Mouse (Mus musculus): ENCODE results near the gene Lefty1.
"Not testable (repeated sequence)": the region's sequence is repeated elsewhere in the genome, so short reads cannot be mapped to it uniquely, and the experiment has no call there.

The Lefty1 gene

GRCm38 (mm10) chr1:180934467-180935419 lies at the start of gene Lefty1:
Gene Lefty1 (plus strand): TSS chr1:180935022.
- DNase-seq = no peak

DNA sequence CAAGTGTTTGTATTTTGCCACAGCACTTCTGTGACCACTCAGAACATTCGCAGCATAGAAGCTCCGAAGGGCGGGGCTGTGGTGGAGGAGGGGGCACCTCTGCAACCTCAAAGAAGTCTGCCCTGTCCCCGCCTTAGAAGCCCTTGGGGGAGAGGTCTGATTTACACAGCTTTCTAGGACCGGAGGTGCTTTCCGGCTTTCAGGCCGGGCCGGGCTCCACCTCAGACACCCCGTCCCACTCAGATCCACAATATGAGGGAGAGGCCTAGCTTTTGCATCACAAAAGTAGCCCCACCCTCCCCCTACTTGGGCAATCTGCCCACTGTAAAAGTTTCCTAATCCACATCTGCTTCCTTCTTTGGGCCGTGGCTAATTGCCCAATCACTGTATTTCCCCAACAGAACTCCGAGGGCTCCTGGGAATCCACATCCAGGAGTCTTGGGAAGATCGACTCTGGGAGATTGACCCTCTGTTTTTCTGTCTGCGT lies 46.2 kb upstream of the Lefty1 start:
- DNase-seq = peak; percentile 97

GRCm38 (mm10) chr1:180889172-180889571 lies 45.6 kb upstream of the Lefty1 start:
- no peak for DNase-seq

- DNase-seq = peak; percentile 52
Measured at GRCm38 (mm10) chr1:180889841-180890240, 45.0 kb upstream of the Lefty1 start.

DNA sequence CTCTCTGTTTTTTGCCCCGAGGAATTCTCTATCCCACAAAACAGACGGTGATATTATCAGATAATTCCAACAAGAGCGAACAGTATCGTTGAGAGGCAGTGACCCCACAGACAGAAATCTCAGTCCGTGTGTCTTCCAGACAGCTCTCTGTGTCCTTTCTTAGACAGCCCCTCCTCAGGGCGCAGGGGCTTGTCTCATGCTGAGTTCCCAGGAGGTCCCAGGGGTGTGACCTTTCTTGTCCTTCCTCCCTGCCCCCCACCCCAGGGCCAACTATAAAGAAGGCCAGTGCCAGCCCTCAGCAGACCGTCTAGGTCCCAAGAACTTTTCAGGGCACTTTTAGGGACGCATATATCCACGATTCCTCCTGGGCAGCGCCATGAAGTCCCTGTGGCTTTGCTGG lies 42.0 kb upstream of the Lefty1 start, which contains the start of gene Lefty2:
Lefty2 (plus strand) TSS at position 301 of the 400 bp plus-strand sequence.
- no peak for DNase-seq

- not testable (repeated sequence) for DNase-seq
Measured at GRCm38 (mm10) chr1:180894088-180894987, 40.5 kb upstream of the Lefty1 start.

DNA sequence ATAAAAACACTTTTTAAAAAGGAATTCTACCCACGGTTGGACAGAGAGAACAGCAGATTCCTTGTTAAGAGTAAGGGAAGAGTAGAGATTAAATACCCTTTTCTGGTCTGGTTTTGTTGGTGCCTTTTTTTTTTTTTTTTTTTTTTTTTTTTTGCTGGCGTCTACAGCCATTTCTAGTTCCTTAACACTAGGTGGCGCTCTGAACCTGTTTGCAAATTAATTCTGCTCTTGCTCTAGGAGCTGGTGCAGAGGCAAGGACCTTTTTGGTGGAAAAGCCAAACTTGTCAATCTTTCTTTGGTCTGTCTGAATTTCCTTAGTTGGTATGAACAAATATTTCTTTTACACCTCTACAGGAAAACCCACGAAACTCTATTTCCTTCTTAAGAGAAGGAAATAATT lies 33.7 kb upstream of the Lefty1 start:
- peak; percentile 62 for DNase-seq

DNA sequence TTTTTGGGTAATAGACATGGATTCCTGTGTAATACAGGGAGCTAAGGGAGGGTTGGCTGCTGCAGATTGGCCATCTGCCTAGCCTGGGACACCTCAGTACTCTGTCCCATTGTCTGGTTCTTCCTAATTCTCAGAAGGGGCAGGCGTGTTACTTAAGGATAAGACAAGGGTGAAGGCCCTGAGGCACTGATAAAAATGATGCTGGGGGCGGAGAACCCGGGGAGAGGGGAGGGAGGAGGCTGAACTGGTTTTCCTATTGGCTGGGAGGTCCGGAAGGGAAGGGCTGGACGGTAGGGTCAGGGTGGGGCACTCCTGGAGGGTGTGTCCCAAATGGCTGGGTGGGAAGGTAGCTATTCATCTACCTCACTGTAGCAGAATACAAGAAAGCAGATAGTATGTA lies 31.9 kb upstream of the Lefty1 start:
- no peak for DNase-seq

DNA sequence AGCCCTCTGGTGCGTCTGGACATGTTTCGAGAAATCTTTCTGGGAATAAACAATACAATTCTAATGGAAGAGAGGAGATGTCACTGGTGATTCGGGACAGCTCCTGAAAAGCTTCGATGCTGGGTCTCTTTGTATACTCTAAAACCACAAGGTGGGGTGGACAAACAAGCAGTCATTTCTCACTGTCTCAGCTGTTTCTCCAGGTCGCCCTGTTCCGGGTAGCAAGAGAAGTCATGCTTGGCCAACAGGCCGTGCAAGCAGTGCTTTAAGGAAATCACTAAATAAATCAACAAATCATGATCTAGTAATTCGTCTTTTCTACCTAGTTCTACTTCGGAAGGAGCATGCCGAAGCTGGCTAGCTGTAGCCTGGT lies 31.2 kb upstream of the Lefty1 start:
- DNase-seq = no peak

- peak; percentile 96 for DNase-seq
Measured at GRCm38 (mm10) chr1:180904039-180904814, 30.6 kb upstream of the Lefty1 start, which contains the start of gene Pycr2. Gene Pycr2 (plus strand): TSS chr1:180904293.

DNA sequence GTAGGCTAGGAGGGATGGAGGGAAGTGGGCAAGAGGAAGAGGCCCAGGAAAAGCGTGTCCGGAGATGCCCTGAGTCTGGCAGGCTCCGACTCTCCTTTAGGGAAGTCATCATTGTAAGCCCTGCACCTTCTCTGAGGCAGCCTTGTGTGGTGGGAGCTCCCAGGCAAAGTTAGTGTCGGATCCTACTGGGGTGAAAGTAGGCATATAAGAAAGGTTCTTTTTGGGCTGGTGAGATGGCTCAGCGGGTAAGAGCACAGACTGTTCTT lies 30.1 kb upstream of the Lefty1 start:
- peak; percentile 7 for DNase-seq

GRCm38 (mm10) chr1:180905307-180905706 lies 29.5 kb upstream of the Lefty1 start:
- no peak for DNase-seq

DNA sequence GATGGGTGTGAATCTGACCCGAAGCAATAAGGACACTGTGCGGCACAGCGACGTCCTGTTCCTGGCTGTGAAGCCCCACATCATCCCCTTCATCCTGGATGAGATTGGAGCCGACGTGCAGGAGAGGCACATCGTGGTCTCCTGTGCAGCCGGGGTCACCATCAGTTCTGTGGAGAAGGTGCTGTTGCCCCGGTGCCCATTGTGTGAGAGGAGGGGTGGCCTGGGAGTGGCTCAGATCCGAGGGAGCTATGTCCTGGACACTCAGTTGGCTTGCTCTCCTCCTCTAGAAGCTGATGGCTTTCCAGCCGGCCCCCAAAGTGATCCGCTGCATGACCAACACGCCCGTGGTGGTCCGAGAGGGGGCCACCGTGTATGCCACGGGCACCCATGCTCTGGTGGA lies 28.9 kb upstream of the Lefty1 start:
- no peak for DNase-seq

DNA sequence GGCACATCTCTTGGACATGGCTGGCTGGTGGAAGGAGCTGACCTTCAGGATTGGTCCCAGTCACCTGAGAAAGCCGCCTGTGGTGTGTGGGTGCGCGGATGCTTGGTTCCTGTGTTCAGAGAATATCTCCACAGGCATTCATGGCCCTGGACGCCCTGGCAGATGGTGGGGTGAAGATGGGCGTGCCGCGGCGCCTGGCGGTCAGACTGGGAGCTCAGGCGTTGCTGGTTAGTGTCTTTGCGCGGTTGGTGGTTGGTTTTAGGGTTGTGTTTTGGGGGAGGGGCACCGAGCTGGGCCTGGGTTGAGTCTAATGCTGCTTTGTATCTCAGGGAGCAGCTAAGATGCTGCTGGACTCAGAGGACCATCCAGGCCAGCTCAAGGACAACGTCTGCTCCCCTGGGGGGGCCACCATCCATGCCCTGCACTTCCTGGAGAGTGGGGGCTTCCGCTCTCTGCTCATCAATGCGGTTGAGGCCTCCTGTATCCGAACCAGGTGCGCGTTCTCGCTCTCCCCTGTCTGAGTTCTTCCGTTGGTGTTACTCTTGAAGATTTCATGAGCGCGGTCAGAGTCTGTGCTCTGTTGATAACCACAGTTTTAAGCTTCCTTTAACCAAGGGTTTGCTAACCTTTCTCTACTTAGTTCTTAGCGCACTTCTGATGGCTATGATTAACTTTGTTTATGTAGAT lies 28.2 kb upstream of the Lefty1 start:
- no peak for DNase-seq

DNA sequence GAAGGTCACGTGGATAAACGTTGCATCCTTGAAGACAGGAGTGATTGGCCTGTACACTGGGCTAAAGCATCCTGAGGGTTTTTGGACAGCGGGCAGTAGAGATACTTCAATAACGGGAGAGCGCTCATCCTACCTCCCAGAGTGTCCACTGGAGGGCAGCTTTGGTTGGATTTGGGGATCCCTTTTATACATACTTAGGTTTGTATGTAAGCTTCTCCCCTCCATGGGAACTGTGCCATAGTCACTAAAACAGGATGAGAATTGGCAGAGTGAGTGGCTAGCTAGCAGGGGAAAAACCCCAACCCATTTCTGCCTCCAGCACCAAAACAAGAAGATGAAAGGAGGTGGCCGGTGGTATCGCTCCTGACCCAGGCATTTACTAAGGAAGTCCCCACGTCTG lies 23.7 kb upstream of the Lefty1 start:
- DNase-seq = peak; percentile 15

DNA sequence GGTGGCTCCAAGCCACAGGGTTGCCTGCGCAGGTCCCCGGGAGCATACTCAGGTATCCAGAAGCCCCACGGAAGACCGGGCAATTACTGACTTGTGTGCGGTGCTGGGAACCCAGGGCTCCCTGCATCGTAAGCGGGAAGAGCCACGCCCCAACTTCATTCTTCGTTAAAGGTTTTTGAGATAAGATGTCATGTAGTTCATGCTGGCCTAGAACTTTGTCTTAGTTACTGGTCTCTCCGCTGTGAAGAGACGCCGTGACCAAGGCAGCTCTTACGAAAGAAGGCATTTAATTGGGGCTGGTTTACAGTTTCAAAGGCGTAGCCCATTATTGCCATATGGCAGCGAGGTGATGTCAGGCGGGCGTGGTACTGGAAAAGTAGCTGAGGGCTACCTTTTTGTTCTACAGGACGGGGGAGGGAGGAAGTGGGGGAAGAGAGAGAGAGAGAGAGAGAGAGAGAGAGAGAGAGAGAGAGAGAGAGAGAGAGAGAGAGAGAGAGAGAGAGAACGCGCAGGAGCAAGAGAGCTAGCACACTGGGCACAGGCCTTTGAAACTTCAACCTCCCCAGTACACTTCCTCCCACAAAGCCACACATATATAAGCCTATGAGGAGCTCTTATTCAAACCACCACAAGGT lies 23.1 kb upstream of the Lefty1 start:
- DNase-seq = peak; percentile 42

DNA sequence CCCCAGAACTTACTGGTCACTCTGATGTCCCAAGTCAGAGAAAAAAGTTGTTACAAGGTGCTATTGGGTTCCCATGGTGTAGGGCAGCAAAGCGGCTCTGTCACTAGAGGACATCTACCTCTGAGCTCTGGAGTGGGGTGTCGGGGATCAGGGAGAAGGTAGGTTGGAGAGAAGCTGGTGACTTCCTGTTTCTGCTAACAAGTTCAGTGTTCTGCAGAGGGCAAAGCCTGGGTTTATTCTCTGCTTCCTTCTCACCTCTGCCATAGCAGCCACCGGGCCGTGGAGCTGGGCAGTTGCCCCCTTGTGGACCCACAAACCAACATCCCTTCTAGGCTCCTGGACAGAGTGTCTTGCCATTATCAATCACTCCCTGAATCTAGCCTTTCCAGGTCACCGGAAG lies 22.0 kb upstream of the Lefty1 start:
- DNase-seq = no peak

- no peak for DNase-seq
Measured at GRCm38 (mm10) chr1:180913797-180914196, 21.0 kb upstream of the Lefty1 start.

GRCm38 (mm10) chr1:180916425-180916824 lies 18.4 kb upstream of the Lefty1 start:
- no peak for DNase-seq

DNA sequence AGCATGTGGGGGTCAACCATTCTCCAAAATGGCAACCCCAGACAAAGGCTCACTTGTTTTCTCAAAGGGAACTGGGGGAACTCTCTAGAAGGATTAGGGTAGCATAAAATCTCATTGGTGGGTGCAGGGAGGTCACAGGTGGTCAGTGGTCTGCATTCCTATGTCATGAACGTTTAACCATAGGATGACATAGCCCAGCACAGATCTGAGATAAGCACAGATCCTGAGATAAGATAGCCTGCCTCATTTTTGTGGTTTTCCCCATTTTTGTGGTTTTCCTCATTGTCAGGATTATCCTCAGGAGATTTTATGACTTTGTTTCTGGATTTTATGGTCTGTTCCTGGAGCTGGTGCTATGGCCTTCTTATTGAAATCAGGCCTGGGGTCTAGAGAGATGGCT lies 17.8 kb upstream of the Lefty1 start:
- DNase-seq = no peak

DNA sequence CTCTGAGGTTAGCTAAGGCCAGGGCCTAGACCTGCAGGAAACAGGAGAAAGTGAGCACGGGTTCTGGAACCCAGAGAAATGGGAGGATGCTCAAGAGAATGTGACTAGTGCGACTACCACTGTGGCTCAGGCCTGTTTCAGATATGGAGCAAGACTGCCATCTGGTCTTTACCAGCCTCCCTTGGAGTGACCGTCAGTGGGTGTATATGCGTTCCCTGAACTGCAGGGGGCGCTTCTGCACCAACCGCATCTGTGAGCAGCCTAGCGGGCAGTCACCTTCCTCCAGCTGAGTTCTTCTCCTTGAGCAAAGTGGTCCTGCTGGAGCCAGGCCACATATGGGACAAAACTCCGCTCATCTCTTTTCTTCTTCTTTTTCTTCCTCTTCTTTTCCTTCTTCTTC lies 15.1 kb upstream of the Lefty1 start:
- DNase-seq = peak; percentile 44

Measured in lung, postnatal 36 days (tissue).